Mouse (Mus musculus): ENCODE results near the gene Eno4.
"Not testable (repeated sequence)": the region's sequence is repeated elsewhere in the genome, so short reads cannot be mapped to it uniquely, and the experiment has no call there.

Eno4 gene

DNA sequence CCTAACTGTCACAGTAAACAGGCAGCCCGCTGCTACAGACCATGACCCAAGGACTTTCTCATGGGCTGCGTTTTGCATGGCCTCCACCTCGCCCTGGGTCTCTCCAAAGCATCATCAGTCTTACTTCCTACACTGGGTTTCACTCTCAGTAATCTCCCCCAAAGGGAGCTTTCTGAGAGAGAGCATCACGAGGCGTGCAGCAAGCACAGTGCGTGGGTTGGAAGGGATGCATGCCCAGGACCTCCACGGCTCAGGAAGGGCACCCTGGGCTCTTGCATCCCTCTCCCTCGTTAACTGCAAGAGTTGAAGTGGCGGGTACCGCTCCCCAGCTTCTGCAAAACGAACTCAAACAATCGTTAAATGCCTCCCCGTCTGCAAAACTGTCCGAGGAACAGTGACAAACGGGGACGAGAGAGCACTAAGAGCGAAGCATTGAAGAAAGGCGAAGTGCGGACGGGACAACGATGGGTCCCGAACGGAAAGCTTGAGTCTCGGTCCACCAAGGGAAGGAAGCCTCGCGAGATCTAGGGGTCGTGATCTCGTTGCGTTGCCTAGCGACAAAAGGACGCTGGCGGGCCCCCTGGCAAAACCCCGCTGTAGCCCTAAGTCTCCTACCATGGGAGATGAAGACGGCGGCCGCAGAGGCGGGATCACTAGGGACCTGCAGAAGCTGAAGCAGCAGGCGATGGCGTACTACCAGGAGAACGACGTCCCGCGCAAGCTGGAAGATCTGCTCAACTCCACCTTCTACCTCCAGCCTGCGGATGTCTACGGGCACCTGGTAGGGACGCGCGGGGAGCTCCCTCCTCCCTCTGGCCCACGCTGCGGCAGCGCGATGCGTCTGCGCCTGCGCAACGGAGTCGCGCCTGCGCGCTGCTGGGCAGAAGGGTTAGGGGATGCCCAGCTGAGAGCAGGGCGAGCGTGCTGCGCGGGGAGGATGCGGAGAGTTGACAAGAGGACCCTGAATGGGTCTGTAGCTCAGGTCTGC lies at the start of gene Eno4, which contains the start of gene Hspa12a:
TSS of gene Eno4 (plus strand) at position 585 of the 988 bp plus-strand sequence.
TSS of gene Hspa12a (minus strand) at position 814 of the 988 bp plus-strand sequence.
- peak; percentile 97 for DNase-seq

DNA sequence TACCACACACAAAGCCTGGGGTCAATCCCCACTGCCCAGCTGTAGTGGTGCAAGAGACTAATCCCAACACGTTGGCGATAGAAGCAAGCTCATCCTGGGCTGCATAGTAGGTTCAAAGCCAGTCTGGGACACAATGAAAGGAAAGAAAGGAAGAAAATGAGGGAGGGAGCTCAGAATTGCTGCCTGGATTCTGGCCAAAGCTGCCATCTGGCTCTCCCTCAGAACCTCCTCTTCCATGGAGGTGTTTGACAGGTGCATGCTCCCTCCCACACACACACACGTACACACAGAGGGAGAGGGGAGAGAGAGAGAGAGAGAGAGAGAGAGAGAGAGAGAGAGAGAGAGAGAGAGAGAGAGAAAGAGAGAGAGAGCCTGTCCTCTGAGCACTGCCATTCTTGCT lies 47.0 kb upstream of the Eno4 start:
- DNase-seq, result no peak

DNA sequence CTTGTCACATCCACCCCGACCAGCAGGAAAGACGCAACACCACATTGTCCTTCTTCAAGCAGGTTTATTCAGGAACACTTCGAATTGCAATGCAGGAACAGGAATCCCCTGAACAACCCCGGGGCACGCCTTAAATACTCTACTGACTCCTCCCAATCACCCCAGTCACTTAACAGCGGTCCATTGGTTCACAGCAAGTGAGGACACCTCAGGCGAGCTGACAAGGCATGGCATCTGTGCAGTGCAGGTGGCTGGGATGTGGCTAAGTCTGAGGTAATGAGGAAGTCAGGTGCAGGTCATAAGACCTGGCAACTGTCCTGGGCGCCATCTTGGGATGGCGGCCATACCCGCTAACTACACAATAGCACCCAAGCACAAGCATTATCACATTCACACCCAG lies 42.8 kb upstream of the Eno4 start:
- not testable (repeated sequence) for DNase-seq

DNA sequence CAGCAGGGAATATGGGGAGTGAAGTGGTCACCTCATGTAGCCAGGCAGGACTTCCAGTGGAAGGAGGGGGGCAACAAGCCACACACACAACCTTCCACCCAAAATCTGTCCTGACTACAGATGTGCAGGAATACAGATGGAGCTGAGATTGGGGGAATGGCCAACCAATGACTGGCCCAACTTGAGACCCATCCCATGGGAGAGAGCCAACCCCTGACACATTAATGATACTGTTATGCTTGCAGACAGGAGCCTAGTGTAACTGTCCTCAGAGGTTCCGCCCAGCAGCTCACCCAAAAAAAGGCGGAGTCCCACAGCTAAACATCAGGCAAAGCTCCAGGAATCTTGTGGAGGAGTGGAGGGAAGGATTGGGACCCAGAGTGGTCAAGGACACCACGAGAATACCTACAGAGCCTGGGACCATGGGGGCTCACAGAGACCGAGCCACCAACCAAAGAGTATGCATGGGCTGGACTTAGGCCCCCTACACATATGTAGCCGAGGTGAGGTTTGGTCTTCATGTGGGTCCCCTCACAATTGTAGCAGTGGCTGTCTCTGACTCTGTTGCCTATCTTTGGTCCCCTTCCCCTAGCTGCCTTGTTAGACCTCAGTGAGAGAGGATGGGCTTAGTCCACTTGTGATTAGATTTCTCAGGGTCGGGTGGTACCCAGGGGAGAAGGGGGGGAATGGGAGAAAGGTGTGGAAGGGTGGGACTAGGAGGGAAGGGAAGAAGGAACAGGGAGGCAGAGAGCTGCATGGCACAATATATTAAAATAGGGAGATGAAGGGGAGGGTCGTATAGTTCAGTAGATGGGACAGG lies 39.9 kb upstream of the Eno4 start:
- no peak for DNase-seq

DNA sequence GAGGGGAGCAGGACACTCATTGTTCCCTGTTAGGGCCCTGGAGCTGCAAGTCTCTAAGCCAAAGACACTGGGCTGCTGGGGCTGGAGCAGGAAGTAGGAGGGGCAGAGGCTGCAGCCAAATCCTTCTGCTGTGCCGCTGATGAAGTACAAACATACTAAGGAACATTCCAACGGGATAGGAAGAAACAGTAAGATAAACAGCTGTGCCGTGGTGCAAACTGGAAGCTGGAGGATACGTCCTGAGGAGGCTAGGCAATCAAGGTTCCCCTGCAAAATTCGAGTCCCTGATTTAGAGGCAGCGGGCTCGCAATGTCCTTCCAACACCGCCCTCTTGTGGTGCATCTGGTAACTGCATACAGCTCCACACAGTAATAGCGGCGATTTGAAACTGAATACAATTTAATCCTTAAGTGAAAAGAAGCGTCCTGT lies 39.3 kb upstream of the Eno4 start:
- peak; percentile 83 for DNase-seq

DNA sequence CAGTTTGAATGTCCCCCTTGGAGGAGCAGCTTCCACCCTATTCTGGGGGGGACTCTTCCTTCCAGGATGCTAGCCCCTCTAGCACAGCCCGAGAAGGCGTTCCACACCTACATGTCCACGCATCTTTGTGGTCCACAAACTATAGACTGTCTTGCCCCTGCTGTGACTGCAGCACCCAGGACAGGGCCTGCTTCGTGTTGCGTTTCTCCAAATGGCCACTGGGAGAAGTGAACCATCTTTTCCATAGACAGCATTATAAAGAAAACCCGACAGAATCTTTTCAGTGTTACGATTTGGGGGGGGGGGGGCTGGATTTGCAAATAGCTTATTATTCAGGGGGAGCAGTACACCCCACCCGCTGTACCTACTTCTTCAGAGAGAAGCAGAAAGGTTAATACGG lies 36.5 kb upstream of the Eno4 start:
- DNase-seq, result no peak

DNA sequence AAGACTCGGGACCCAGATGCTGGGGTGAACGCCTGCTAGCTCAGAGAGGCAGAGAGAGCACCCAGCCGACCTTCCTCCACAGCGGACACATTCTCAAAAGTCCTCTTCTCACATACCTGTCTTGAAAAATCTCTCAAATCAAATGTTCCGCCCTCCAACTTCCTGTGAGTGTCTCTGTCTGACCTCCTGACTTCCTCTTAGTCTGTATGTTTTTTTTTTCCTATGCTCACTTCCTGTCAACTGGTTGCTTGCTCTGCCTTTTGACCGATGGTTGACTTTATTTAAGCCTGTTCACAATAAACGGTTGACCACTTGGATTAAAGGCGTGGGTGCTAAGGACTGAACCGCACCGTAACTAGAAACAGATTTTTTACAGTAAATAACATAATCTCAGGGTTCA lies 35.2 kb upstream of the Eno4 start:
- no peak for DNase-seq

DNA sequence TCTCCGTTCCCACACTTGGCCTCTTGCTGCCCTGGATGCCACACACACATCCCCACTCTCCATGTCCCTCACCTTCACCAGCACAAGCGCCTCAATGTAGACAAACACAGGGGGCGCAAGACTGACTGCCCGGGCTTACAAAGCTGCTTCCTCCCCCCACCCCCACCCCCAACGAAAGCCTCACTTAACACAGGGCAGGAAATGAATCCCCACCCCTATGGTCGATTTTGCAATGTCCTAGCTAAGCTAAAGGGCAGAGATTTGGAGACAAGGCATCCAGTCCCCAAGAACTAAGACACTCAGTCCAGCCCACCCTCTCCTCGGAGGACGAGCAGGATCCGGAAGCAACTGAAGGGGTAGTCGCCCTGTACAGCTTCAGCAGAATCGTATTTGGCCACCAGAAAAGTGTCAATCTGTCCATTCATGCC lies 32.3 kb upstream of the Eno4 start:
- DNase-seq, result no peak

DNA sequence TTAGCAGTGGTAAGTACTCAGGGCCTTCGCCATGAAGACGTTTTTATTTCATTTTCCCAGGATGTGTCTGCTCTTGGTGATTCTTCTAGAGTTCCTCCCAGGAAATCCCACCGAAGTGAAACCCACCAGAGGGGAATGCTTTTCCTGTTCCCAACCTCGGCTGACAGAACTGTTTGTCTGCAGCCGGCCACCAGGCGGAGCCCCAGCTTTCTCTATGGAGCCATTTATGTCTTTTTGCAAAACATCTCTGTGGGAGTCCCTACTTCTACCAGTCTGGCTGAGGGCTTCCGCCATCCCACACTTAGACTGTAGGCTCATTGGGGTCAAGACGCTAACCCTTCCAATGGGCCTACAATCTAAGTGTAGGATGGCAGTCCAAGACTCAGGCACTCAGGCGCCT lies 31.8 kb upstream of the Eno4 start:
- peak; percentile 53 for DNase-seq

DNA sequence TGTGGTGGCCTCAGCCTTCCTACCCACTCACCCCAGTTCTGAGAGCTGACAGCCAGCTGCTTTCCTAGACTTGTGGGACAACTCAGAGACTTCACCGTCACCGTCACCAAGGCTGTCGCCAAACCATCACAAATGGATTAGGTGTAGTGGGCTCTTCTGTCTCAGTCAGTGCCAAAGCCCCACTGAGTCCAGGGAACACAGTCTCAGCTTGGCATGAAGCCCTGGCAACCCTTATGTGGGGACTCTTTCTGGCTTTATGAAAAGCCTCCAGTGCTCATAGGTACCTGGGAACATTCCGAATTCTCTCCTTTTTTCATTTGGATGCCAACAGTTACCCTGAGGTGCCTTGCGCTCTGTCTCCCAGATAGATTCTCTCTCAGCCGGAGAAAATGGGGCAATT lies 29.9 kb upstream of the Eno4 start:
- DNase-seq, result no peak

DNA sequence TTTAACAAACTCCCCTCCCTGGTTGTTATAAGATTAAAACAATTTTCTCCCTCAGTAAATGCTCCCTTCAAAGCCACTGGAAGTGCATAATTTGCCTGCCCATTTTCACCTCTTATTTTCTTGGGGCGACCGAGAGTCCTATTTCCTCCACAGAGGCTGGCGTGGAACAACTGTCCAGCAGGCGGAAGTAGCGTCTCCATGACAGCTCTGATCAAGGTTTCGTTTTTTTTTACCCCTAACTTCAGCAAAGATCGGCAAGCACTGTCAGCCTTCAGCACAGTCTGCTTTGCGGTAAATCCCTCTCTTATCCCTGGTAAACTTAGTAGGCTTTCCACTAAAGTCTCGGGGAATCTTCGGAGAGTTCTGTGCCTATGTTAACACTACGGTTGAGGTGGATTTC lies 24.6 kb upstream of the Eno4 start:
- no peak for DNase-seq

DNA sequence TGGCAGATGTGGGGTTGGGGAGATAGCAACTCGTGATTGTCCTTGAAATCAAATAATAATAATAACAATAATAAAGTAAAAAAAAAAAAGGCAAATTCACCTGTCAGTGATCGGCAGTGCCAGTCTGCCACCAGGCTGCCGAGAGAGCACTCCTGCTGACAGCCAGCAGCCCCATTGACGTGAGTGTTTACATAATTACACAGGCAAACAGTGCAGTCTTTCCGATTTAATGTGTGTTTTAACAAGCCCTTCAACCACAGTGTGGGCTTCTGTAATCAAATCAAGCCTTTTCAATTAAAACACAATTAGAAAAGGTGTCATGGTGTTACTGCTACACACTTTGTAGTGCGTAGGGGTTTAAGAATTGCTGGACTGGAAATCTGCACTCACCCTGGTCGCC lies 24.1 kb upstream of the Eno4 start:
- no peak for DNase-seq

DNA sequence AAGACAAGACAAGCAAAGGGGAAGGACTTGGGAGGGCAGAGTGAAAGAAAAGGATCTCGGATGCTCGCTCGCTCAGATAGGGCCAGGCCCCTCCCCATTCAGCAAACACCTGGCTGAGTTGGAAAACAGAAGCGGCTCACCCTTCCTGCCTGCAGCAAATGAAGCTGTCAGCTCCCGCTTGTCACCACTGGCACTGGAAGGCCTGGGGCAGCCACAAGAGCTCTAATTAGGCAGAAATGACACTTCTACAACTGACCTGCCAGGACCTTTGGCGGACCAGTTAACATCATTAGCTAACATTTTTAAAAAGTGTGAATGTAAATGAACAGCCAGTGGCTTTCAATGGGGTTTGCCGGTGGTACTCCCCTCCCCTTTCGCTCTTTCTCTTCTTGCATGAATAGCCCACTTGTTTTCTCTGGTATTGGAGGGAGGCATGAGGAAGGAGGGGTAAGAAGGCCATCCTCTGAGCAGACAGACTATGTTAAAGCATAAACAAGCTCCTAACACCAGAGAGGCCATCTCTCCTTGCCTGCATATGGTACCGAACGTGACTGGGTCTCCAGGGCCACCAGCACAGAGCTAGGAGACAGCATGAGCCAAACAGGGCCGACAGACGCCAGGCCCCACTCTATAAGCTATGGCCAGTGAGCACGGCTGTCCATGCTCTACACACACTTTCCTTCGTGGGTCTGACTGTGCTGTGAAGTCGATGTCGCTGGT lies 12.0 kb upstream of the Eno4 start:
- DNase-seq, result no peak

DNA sequence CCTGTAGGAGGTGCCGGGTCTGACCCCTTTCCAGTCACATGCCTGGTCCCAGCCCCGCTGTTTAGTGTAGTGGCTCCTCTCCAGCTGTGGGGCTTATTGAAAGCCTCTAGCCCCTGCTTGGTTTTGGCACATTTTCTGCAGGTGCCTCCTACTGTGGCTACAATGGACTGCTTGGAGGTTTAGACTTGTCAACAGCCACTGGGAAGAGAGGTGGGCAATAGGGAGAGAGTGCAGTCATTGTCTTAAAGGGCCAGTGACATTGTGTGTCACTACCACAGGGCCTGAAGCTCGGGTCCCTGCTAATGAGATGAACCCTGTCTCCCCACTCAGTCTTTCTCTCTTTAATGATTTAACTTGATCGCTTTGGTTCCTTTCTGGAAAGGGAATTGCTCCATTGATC lies 10.2 kb upstream of the Eno4 start:
- DNase-seq, result no peak

DNA sequence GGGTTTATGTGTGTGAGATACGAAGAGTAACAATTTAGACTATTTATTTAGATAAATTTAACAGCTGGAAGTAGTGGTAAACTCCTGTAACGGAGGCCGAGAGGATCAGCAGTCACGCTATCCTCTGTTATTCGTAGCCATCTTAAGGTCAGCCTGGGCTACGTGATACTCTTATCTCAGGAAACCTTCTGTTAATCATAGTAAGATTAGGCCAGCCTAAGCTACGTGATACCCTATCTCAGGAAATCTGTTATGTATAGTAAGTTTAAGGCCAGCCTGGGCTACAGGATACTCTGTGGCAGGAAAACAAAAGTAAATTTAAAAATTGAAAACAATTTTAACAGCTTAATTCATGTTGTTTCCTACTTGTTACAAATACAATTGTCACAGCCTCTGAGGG lies 2.7 kb downstream of the Eno4 start:
- DNase-seq, result no peak

DNA sequence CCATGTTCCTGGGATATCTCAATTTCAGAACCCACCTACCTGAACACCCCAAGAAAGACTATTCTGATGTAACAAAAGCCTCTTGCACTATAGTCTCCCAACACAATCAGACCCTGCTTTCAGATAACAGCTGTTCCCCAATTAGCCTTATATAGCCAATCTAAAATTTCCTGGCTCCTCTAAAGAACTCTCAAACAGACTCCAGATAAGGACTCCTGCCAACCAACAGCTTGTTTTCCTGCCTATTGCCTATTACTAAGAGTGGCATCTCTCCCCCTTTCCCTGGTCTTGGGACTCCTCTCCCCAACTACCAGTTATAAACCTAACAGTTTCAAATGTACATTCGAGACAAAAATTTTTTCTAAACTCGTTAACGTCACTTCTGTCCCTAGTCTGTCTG lies 8.3 kb downstream of the Eno4 start:
- no peak for DNase-seq

DNA sequence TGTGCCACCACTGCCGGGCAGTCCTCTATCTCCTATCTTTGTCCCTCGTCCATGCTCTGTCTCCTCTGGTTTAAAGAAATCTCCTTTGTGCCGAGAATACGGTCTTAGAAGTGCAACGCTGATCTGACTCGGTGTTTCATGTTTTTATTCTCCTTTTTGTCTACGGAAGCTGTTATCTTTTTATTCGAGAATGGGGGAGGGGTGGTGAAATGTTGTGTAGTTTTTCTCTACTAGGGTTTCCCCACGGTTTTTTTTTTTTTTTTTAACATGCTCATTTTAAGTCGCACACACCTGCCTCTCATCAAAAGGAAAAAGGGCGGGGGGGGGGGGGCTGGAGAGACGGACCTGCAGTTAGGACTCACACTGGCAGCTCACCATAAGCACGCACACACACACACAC lies 9.0 kb downstream of the Eno4 start:
- no peak for DNase-seq

DNA sequence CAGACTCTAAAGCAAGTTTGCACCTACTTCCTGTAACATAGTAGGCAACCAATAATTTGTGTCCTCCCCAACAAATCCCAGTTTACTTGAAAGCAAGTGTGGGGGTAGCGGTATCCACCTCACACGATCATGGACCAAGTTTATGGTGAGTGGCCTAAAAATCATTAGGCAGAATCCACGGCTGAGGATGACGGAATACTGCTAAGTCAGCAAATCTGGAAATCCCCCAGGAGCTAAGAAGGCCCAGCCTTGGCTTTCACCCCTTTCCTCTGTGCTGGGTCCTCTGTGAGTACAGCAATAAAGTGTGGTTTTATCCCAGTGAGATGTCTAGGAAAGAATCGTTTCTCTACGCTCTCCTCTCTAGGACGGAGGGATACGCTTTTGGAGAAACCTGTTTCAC lies 11.6 kb downstream of the Eno4 start:
- DNase-seq, result no peak

DNA sequence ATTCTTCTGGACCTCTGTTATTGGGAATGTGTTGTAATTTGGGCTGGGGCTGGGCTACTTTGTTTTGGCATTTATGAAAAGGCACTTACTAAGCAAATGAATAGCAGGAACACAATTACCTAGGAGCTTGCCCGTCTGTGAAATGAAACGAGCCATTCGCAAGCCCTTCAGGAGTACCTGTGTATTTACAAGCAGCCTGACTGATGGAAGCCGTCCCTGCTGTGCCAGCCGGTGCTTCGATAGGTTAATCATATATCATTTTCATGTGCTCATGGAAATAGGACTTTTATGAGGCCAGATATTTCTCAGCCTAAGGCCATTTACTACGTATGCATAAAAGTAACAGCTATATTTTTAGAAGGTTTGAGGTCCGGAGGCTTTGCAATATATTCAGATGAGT lies 19.8 kb downstream of the Eno4 start:
- no peak for DNase-seq

DNA sequence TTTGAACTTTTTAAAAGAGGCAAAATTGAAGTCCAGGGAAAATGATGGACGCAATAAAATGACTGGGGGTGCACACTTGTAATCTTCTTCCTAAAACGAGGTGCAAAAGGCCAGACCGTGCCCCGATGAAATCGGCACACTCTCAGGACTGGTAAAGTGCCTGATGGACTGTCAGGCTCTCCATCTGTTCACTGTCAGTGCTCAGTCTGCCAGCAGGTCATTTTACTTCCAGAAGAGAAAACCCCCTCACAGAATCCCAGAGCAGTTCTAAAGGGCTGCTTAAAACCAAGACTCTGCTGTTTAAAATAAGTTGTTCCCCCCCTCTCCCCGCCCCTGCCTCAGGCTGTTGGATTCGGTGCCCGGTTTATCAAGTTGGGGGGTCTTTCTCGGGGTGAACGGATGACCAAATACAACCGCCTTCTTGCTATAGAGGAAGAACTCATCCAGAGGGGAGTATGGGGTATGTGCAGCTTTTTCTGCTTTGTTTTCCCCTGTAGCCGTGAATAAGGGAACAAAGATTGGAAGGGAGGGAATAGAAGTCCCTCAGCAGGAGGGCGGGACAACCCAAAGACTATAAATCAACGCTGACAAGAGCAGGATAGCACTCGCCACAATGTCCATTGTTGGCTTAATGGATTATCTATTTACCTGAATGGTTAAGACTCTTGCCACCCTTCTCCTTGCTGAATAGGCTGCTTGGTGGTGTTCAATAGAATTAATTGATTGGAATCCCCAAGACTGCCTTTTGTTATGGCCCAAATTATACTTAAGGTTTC lies 25.7 kb downstream of the Eno4 start:
- no peak for DNase-seq

DNA sequence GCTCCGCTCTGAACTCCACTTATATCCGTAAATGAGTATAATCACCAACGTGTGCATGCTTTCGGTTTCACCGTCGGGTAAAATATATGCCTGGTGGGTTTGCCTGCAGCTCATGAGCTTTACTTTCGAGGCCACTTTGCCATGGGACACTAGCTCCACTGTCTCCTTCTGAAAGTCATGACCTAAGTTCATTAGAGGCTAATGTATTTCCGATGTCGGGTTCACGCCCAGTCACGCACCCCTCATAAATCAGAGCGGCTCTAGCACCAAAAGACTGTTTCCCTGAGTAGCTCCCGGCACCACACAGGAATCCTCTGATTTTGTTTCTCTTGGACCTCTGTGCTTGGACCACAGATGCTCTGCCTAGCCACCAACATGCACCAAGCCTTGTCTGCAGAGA lies 27.6 kb downstream of the Eno4 start:
- DNase-seq, result no peak

DNA sequence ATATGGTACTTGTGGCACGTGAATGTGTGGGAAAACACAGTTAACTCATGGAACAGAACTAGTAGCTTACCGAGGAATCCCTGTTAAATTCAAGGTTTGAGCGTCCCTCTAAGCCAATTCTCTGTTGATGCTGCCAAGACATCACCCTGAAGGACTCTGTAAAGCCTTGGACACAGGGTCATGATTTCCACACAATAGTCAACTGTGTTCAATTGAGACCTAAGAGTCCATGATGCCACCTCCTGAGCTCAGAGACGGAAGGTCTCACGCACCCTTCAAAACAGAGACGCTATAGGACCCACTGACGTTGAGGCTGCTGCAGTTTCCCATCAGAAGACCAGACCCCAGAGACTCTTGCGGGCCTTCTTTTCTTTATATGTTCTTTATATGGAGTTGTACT lies 30.9 kb downstream of the Eno4 start:
- no peak for DNase-seq

All from kidney, adult 9 months (tissue).